Mouse (Mus musculus) spleen, adult 2 months (tissue): ENCODE results near the gene Chgb. TPM values are rescaled to one million over a fixed set of nuclear protein-coding genes. Genes with fewer than 3 reads are reported as not detected.

Experiments used
- DNase-seq, 2 experiments: peaks; one replicate each; pipeline versions ENCODE4 v3.0.0 to v3.0.0-alpha.2; 2012 to 2021; ENCODE audit warnings: low spot score in 2 of 2, low read depth in 1 of 2
- H3K27ac ChIP-seq: fragments of 200-500 bp; 2 replicates; pipeline ENCODE4 v1.5.1; 2012; ENCODE audit warnings: low read length, inconsistent platforms; ENCODE audit not compliant: insufficient read depth
- H3K27me3 ChIP-seq: fragments of 200-500 bp; 2 replicates; pipeline ENCODE4 v1.6.1; 2012; ENCODE audit warnings: mild to moderate bottlenecking, moderate library complexity, low read length, inconsistent platforms; ENCODE audit not compliant: control insufficient read depth, insufficient read depth
- H3K36me3 ChIP-seq: fragments of 200-500 bp; 2 replicates; pipeline ENCODE4 v1.6.1; 2012; ENCODE audit warnings: mild to moderate bottlenecking, low read length, inconsistent platforms; ENCODE audit not compliant: control insufficient read depth, insufficient read depth
- H3K4me1 ChIP-seq: fragments of 200-500 bp; 2 replicates; pipeline ENCODE4 v1.6.1; 2011; ENCODE audit warnings: inconsistent platforms; ENCODE audit not compliant: control insufficient read depth, insufficient read depth, insufficient read length
- H3K4me3 ChIP-seq: fragments of 200-500 bp; 2 replicates; pipeline ENCODE4 v1.5.1; 2011; ENCODE audit warnings: mild to moderate bottlenecking, inconsistent platforms; ENCODE audit not compliant: insufficient read depth, insufficient read length; ENCODE audit errors: extremely low read depth
- CTCF ChIP-seq: fragments of 200-500 bp; IDR thresholded peaks from 2 replicates; pipeline ENCODE4 v1.5.1; 2011; ENCODE audit warnings: mild to moderate bottlenecking, inconsistent platforms; ENCODE audit not compliant: insufficient read depth, insufficient read length, insufficient replicate concordance; ENCODE audit errors: extremely low read depth
- POLR2A ChIP-seq: fragments of 200-500 bp; IDR thresholded peaks from 2 replicates; pipeline ENCODE4 v1.6.1; 2011; ENCODE audit warnings: low read depth, low read length, inconsistent platforms
- WGBS: fragments of 180-500 bp; shearing (Covaris S2); methylation state at CpG from one replicate; pipeline ENCODE4 v1.1.7; 2018; 5-methylcytosine and 5-hydroxymethylcytosine counted together
- polyA plus RNA-seq: library from polyadenylated mRNA; depleted of rRNA; stranded (reverse); fragments of >200 nt; gene quantifications from 2 replicates; pipeline ENCODE4 v1.2.3, GENCODE M21; 2012

Chgb gene
- polyA plus RNA-seq, 1 experiment = not detected

- Histone ChIP-seq H3K36me3 (no peaks in the 10 kb centered on the region), H3K4me3 (no peak overlapping the region), H3K4me1 (peaks cover 4% of the 10 kb centered on the region; the same call in 1 of the 2 replicates), H3K27ac (no peak overlapping the region), H3K27me3 (peaks cover 8% of the 10 kb centered on the region)
- WGBS = 3% methylated on average over 36 of the region's 41 CpGs
- DNase-seq = peak; percentile 1 to 37
- TF ChIP-seq POLR2A (no peak), CTCF (no peak)
Measured at GRCm38 (mm10) chr2:132781439-132782068, 476 bp downstream of the Chgb start.

DNA sequence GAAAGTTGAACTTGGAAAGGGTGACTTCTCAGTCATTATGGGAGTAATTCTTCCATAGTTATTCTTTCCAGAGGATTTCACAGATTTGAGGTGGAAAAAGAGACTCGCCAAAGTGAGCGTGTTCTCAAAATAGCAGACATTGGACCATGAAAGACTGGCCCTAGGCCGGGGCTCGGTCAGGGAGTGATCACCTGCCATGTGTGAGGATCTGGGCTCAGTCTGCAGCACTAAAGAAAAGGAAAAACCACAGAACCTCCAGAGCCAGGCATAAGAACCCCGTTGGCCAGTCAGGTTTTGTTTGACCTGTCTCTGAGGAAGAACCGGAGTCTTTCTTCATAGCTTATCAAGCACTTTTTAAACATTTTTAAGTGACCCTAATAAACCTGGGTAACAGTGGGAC is 3.0 kb downstream of the Chgb start:
- no peak for DNase-seq
- TF ChIP-seq POLR2A = no peak
- TF ChIP-seq CTCF = no peak
- no peak overlapping the region for H3K4me3 ChIP-seq
- no peak overlapping the region for H3K27ac ChIP-seq
- no peaks in the 10 kb centered on the region for H3K36me3 ChIP-seq
- peaks cover 4% of the 10 kb centered on the region; the same call in 1 of the 2 replicates for H3K4me1 ChIP-seq
- WGBS = 84% methylated on average over 6 of the region's 6 CpGs
- peaks cover 8% of the 10 kb centered on the region for H3K27me3 ChIP-seq

GRCm38 (mm10) chr2:132793441-132794203 is 12.5 kb downstream of the Chgb start:
- H3K36me3 ChIP-seq = no peaks in the 10 kb centered on the region
- TF ChIP-seq POLR2A (no peak), CTCF (no peak)
- H3K4me3 ChIP-seq = no peak overlapping the region
- no peaks in the 10 kb centered on the region for H3K27me3 ChIP-seq
- no peak overlapping the region for H3K27ac ChIP-seq
- whole genome bisulfite sequencing = 73% methylated on average over 19 of the region's 19 CpGs
- DNase-seq = no peak
- H3K4me1 ChIP-seq = no peaks in the 10 kb centered on the region

GRCm38 (mm10) chr2:132794204-132794586 is 13.1 kb downstream of the Chgb start:
- no peak for DNase-seq
- no peak overlapping the region for H3K27ac ChIP-seq
- H3K36me3 ChIP-seq = no peaks in the 10 kb centered on the region
- H3K4me1 ChIP-seq = no peaks in the 10 kb centered on the region
- H3K27me3 ChIP-seq = no peaks in the 10 kb centered on the region
- no peak overlapping the region for H3K4me3 ChIP-seq
- WGBS = 87% methylated on average over 7 of the region's 7 CpGs
- TF ChIP-seq POLR2A (no peak), CTCF (no peak)

- Histone ChIP-seq H3K27me3 (no peaks in the 10 kb centered on the region), H3K4me1 (no peaks in the 10 kb centered on the region), H3K27ac (no peak overlapping the region), H3K4me3 (no peak overlapping the region), H3K36me3 (peaks cover 30% of the 10 kb centered on the region)
- 92% methylated on average over 2 of the region's 2 CpGs for WGBS
- TF ChIP-seq CTCF (no peak), POLR2A (no peak)
- no peak for DNase-seq
Measured at GRCm38 (mm10) chr2:132802976-132803375, 21.9 kb downstream of the Chgb start.

- DNase-seq = peak; percentile 88 to 95
- H3K36me3 ChIP-seq = peaks cover 7% of the 10 kb centered on the region
- H3K27ac ChIP-seq = no peak within 1 kb of the TSS; the same call in 1 of the 2 replicates
Measured at GRCm38 (mm10) chr2:132815608-132816314, 34.7 kb downstream of the Chgb start, which contains the start of the genes Trmt6 and Mcm8. Trmt6 (minus strand) TSS chr2:132816055. Mcm8 (plus strand) TSS chr2:132816141.

More at GRCm38 (mm10) chr2:132815608-132816314, 34.7 kb downstream of the Chgb start, which contains the start of the genes Trmt6 and Mcm8:
- under 1% methylated on average over 59 of the region's 59 CpGs for WGBS
- no peaks in the 10 kb centered on the region for H3K27me3 ChIP-seq
- TF ChIP-seq CTCF = no peak
- peak; percentile 23; the same call in 1 of the 2 replicates for TF ChIP-seq POLR2A
- peaks cover 2% of the 10 kb centered on the region; the same call in 1 of the 2 replicates for H3K4me1 ChIP-seq
- H3K4me3 ChIP-seq = peak within 1 kb of the TSS; percentile 98
